13 mouse cellular contexts compared by ENCODE assay signal in the genomic region with DNA sequence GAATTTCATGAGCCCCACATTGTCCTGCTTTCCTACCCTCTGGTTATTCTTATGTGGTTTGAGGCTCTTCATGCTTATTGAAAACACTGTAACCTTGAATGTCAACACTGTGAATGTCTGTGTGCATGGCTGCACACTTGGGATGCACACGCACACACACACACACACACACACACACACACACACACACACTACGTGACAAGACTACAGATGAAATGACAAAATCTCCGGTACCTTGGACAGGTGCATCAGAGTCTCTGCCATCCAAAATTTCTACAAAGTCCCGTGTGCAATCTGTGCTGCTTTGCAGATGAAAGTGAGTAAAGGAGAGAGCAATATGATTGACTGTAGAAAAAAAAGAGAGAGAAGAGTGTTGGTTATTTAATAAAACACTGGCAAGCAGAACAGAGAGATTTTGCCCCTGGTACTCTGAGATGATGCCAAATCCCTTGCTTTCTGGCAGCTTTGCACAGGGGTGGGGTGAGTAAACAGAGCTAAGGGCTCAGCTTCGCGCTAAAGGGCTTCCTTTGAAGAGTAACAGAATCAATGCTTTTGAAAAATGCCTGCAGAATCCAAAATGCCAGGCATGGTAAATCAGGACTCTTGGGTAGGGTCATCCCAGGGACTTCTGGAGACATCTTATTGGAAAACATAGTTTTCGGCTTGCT.
A peak's percentile ranks its signal among the peaks of the same experiment; 100 is the strongest.
DNase-seq lines count a peak whose midpoint lies in the region; ATAC-seq and TF ChIP-seq lines count a peak whose summit lies in the region.
"Had no signal": no experiment of that assay in that cellular context is flagged by ENCODE, and none has a peak within 500 bp of the region (broad histone marks: within the 10 kb centered on the region; RNA-seq: fewer than 3 reads in every experiment).

No protein-coding gene starts in this region.

- no peaks in the 10 kb centered on the region for H3K9me3 ChIP-seq in forebrain, embryonic 16.5 days (ENCODE audit: control insufficient read depth, low read length)
- H3K9me3 ChIP-seq in midbrain, embryonic 15.5 days = no peaks in the 10 kb centered on the region
- no peaks in the 10 kb centered on the region for H3K9me3 ChIP-seq in intestine, embryonic 16.5 days (ENCODE audit: control insufficient read depth, low read length)

- H3K27me3 ChIP-seq in forebrain, embryonic 16.5 days (replicated peaks; ENCODE audit: control insufficient read depth, insufficient read depth, low read length) = no peaks in the 10 kb centered on the region
- H3K27me3 ChIP-seq in midbrain, embryonic 15.5 days (replicated peaks) = no peaks in the 10 kb centered on the region
- H3K27me3 ChIP-seq in intestine, embryonic 16.5 days (replicated peaks; ENCODE audit: control insufficient read depth, insufficient read depth, low read length) = no peaks in the 10 kb centered on the region

- 35% methylated on average over 7 of the region's 7 CpGs for WGBS in forebrain, embryonic 16.5 days
- 40% methylated on average over 7 of the region's 7 CpGs for WGBS in midbrain, embryonic 15.5 days
- WGBS in intestine, embryonic 16.5 days = 64% methylated on average over 7 of the region's 7 CpGs

- H3K36me3 ChIP-seq in forebrain, embryonic 16.5 days (ENCODE audit: control insufficient read depth, insufficient read depth) = no peaks in the 10 kb centered on the region
- H3K36me3 ChIP-seq in midbrain, embryonic 15.5 days (replicated peaks) = no peaks in the 10 kb centered on the region
- H3K36me3 ChIP-seq in intestine, embryonic 16.5 days (ENCODE audit: control insufficient read depth, insufficient read depth, low read length) = no peaks in the 10 kb centered on the region

- peak overlapping the region; percentile 28; the same call in 1 of the 2 replicates for H3K27ac ChIP-seq in layer of hippocampus, adult 2 months
- H3K27ac ChIP-seq in forebrain, embryonic 16.5 days (ENCODE audit: low read length) = no peak overlapping the region
- H3K27ac ChIP-seq in midbrain, embryonic 15.5 days = peak overlapping the region; percentile 51
- no peak overlapping the region for H3K27ac ChIP-seq in intestine, embryonic 16.5 days (ENCODE audit: low read length)
- H3K27ac ChIP-seq: left cerebral cortex, adult 2 months; macrophage had no signal

- H3K9ac ChIP-seq in forebrain, embryonic 16.5 days (replicated peaks; ENCODE audit: low read depth, low read length) = no peak overlapping the region
- no peak overlapping the region for H3K9ac ChIP-seq in midbrain, embryonic 15.5 days
- H3K9ac ChIP-seq in intestine, embryonic 16.5 days (ENCODE audit: low read depth, low read length) = no peak overlapping the region

- peak; percentile 51 for DNase-seq in adrenal gland, postnatal 10 days
- no peak for DNase-seq in adrenal gland, adult 8-10 months
- DNase-seq in layer of hippocampus, adult 2 months (ENCODE audit: low spot score in 2 of 2) = peak in 1 of 2 experiments; percentile 4
- DNase-seq in layer of hippocampus, postnatal 25 days (ENCODE audit: extremely low spot score in 1 of 2, low spot score in 1 of 2) = no peak
- no peak for DNase-seq in ovary, postnatal 36 days (ENCODE audit: low spot score)
- DNase-seq: cerebellum, adult 11 months; kidney, adult 11 months had no signal

- no peak for TF ChIP-seq CTCF in layer of hippocampus, adult 2 months (conservative IDR thresholded peaks at IDR 0.05)

- H3K4me3 ChIP-seq in layer of hippocampus, adult 2 months = no peak overlapping the region
- no peak overlapping the region for H3K4me3 ChIP-seq in forebrain, embryonic 16.5 days (replicated peaks; ENCODE audit: low read length)
- H3K4me3 ChIP-seq in midbrain, embryonic 15.5 days = no peak overlapping the region
- no peak overlapping the region for H3K4me3 ChIP-seq in intestine, embryonic 16.5 days (ENCODE audit: low read length)
- H3K4me3 ChIP-seq: left cerebral cortex, adult 2 months had no signal

- peak; percentile 88 for ATAC-seq in forebrain, embryonic 16.5 days
- ATAC-seq in midbrain, embryonic 15.5 days (replicated peaks) = peak; percentile 91
- ATAC-seq in intestine, embryonic 16.5 days = no peak

- peaks cover 4% of the 10 kb centered on the region; the same call in 1 of the 2 replicates for H3K4me1 ChIP-seq in forebrain, embryonic 16.5 days (replicated peaks; ENCODE audit: control insufficient read depth, insufficient read depth, low read length)
- H3K4me1 ChIP-seq in midbrain, embryonic 15.5 days = peaks cover 17% of the 10 kb centered on the region
- H3K4me1 ChIP-seq in intestine, embryonic 16.5 days (ENCODE audit: control insufficient read depth, insufficient read depth, low read length) = no peaks in the 10 kb centered on the region; the same call in 1 of the 2 replicates

- H3K4me2 ChIP-seq in forebrain, embryonic 16.5 days (ENCODE audit: low read length) = no peak overlapping the region
- 0 out of 2 replicates have a peak overlapping the region, but pooled peaks have one; percentile 5 for H3K4me2 ChIP-seq in midbrain, embryonic 15.5 days
- H3K4me2 ChIP-seq in intestine, embryonic 16.5 days (ENCODE audit: low read depth, low read length) = no peak overlapping the region
- H3K4me2 ChIP-seq: heart, embryonic 11.5 days had no signal

Comparison
In these comparisons a context has a peak if more than half of its experiments do, and no peak if none do; other contexts are left out.
1. H3K27ac ChIP-seq: peak in layer of hippocampus, adult 2 months (single experiment) and midbrain, embryonic 15.5 days (single experiment); none in forebrain, embryonic 16.5 days (single experiment) and intestine, embryonic 16.5 days (single experiment).